Mouse (Mus musculus) heart, embryonic 14.5 days (tissue): ENCODE results near the gene Ric1. TPM values are rescaled to one million over a fixed set of nuclear protein-coding genes. Genes with fewer than 3 reads are reported as not detected.

Experiments used
- ATAC-seq: fragments of 200-750 bp; cut with Nextera tagmentation; 2 replicates; pipeline ENCODE4 v1.8.0; 2017; ENCODE audit warnings: low read depth, moderate TSS enrichment; ENCODE audit not compliant: insufficient number of reproducible peaks, insufficient read depth, low FRiP score
- H3K27ac ChIP-seq, 2 experiments: fragments of 200-500 bp in 1 of 2; fragments of 300-500 bp in 1 of 2; sonication (generic) in 1 of 2; replicated peaks in 1 of 2; 2 replicates each; pipeline ENCODE4 v1.5.1; 2012 to 2014; ENCODE audit warnings: low read depth in 2 of 2, low read length in 2 of 2, control low read depth in 1 of 2, mild to moderate bottlenecking in 1 of 2, mixed read lengths in 1 of 2; ENCODE audit not compliant: control insufficient read depth in 1 of 2, insufficient read depth in 1 of 2
- H3K27me3 ChIP-seq: fragments of 300-500 bp; sonication (generic); 2 replicates; pipeline ENCODE4 v1.6.1; 2014; ENCODE audit warnings: mild to moderate bottlenecking, low read length, control low read depth; ENCODE audit not compliant: control insufficient read depth, insufficient read depth
- H3K36me3 ChIP-seq: fragments of 300-500 bp; sonication (generic); 2 replicates; pipeline ENCODE4 v1.6.1; 2014; ENCODE audit warnings: mild to moderate bottlenecking, control low read depth, low read length, mixed read lengths; ENCODE audit not compliant: control insufficient read depth, insufficient read depth
- H3K4me1 ChIP-seq, 2 experiments: fragments of 200-500 bp in 1 of 2; fragments of 300-500 bp in 1 of 2; sonication (generic) in 1 of 2; 2 replicates each; pipeline ENCODE4 v1.6.1; 2012 to 2014; ENCODE audit warnings: low read length in 2 of 2, control low read depth in 1 of 2, mixed read lengths in 1 of 2; ENCODE audit not compliant: control insufficient read depth in 2 of 2, insufficient read depth in 2 of 2
- H3K4me2 ChIP-seq: fragments of 300-500 bp; sonication (generic); 2 replicates; pipeline ENCODE4 v1.6.1; 2014; ENCODE audit warnings: mild to moderate bottlenecking, low read length
- H3K4me3 ChIP-seq, 2 experiments: fragments of 200-500 bp in 1 of 2; fragments of 300-500 bp in 1 of 2; sonication (generic) in 1 of 2; 2 replicates each; pipeline ENCODE4 v1.5.1; 2012 to 2014; ENCODE audit warnings: low read length in 2 of 2, mild to moderate bottlenecking in 2 of 2, control low read depth in 1 of 2, low read depth in 1 of 2, moderate library complexity in 1 of 2; ENCODE audit not compliant: control insufficient read depth in 1 of 2, insufficient read depth in 1 of 2
- H3K9ac ChIP-seq: fragments of 300-500 bp; sonication (generic); 2 replicates; pipeline ENCODE4 v1.6.1; 2014; ENCODE audit warnings: mild to moderate bottlenecking, low read length
- H3K9me3 ChIP-seq: fragments of 300-500 bp; sonication (generic); 2 replicates; pipeline ENCODE4 v1.6.1; 2016; ENCODE audit warnings: low read length, control low read depth; ENCODE audit not compliant: control insufficient read depth
- WGBS: fragments of 180-500 bp; shearing (Covaris S2); extraction: QIAGEN DNeasy Blood & Tissue Kit; methylation state at CpG from one replicate; pipeline ENCODE4 v1.1.7; 2014; 5-methylcytosine and 5-hydroxymethylcytosine counted together
- polyA plus RNA-seq: library from polyadenylated mRNA; unstranded; fragments of >200 nt; fragmentation: Nextera tagmentation; extraction: Ambion mirVana; gene quantifications from 2 replicates; pipeline ENCODE4 v1.2.1, GENCODE M21; 2014

Ric1 gene
- polyA plus RNA-seq, 1 experiment from 2014 or later = 9.7 TPM

DNA sequence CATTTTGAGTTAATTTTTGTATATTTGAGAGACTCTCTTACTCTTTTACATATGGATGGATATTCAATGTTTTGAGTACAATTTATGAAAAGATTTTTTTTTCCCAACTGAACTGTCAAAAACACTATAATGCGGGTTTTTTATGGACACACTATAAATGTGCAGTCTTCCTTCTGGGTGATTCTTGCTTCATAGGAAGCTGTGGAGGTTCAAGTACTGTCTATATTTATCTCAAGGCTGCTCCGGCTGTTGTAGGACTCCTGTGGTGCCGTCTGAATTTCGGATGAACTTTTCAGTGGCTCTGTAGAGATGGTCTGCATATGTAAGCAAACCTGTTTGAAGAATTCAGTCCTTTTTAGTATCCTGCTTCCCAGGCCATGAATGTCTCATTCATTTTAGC is 86.1 kb downstream of the Ric1 start:
- no peak overlapping the region for H3K9ac ChIP-seq
- no peak for ATAC-seq
- no peaks in the 10 kb centered on the region for H3K9me3 ChIP-seq
- peaks cover 31% of the 10 kb centered on the region for H3K27me3 ChIP-seq
- no peak overlapping the region for H3K27ac ChIP-seq
- H3K4me2 ChIP-seq = no peak overlapping the region
- peaks cover 0 to 8% of the 10 kb centered on the region in 2 experiments for H3K4me1 ChIP-seq
- H3K36me3 ChIP-seq = peaks cover 43% of the 10 kb centered on the region
- WGBS = 65% methylated on average over 4 of the region's 4 CpGs
- no peak overlapping the region for H3K4me3 ChIP-seq

- Histone ChIP-seq H3K4me1 (peaks cover 0 to 8% of the 10 kb centered on the region in 2 experiments), H3K4me2 (peak overlapping the region; percentile 29), H3K4me3 (no peak overlapping the region), H3K9me3 (no peaks in the 10 kb centered on the region), H3K36me3 (peaks cover 26% of the 10 kb centered on the region), H3K9ac (no peak overlapping the region), H3K27ac (no peak overlapping the region), H3K27me3 (peaks cover 58% of the 10 kb centered on the region)
- WGBS = 16% methylated on average over 10 of the region's 10 CpGs
- peak; percentile 72 for ATAC-seq
Observed at GRCm38 (mm10) chr19:29610907-29611306, 88.8 kb downstream of the Ric1 start.

GRCm38 (mm10) chr19:29612102-29612501 is 90.0 kb downstream of the Ric1 start:
- WGBS = 84% methylated on average over 2 of the region's 2 CpGs
- no peak overlapping the region for H3K27ac ChIP-seq
- peaks cover 62% of the 10 kb centered on the region for H3K27me3 ChIP-seq
- peaks cover 18% of the 10 kb centered on the region for H3K36me3 ChIP-seq
- no peak overlapping the region for H3K4me3 ChIP-seq
- no peak overlapping the region for H3K4me2 ChIP-seq
- H3K9ac ChIP-seq = no peak overlapping the region
- no peak for ATAC-seq
- H3K4me1 ChIP-seq = peaks cover 0 to 8% of the 10 kb centered on the region in 2 experiments
- no peaks in the 10 kb centered on the region for H3K9me3 ChIP-seq

DNA sequence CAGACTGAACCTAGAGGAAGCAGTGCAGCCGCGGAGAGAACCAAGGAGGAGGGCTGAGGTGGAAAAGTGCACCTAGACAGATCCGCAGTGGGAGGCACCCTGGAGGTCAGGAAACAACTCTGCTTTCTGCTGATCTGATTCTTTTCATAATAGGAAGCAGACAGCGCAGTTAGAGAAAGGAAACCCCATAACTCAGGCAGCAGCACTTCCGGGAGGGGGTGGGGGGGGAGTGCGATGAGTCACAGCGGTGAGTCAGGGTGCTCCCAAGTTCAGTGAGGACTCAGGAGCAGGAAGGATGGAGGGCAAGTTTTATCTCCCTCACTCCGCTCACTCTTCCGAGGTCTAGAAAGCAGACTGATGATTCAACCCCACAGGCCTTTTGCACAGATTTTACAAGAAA is 119.0 kb downstream of the Ric1 start:
- H3K36me3 ChIP-seq = peaks cover 4% of the 10 kb centered on the region
- no peak overlapping the region for H3K4me3 ChIP-seq
- no peak overlapping the region for H3K9ac ChIP-seq

DNA sequence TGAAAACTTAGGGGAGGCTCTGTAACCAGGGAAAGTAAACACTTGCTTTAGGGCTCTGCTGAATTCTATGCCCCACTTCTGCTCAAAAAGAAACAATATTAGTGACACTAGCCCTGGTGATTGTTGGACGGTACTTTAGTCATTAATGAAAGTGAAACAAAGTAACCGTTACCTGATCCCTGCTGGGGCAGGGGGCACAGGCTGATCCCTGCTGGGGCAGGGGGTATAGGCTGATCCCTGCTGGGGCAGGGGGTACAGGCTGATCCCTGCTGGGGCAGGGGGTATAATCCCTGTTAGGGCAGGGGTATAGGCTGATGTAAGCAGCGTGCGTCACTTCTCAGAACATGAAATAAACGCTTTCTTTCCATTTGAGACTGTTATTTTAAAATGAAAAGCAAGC is 119.4 kb downstream of the Ric1 start:
- Histone ChIP-seq H3K36me3 (peaks cover 1% of the 10 kb centered on the region), H3K4me1 (no peaks in the 10 kb centered on the region; a peak in 1 of 4 replicates), H3K27me3 (no peaks in the 10 kb centered on the region), H3K27ac (0 out of 4 replicates have a peak overlapping the region, but pooled peaks of 1 of the 2 experiments have one; percentile 3), H3K4me3 (no peak overlapping the region), H3K4me2 (peak overlapping the region; percentile 37), H3K9me3 (no peaks in the 10 kb centered on the region), H3K9ac (no peak overlapping the region)
- WGBS = 76% methylated on average over 5 of the region's 5 CpGs
- ATAC-seq = no peak

More for the DNA sequence above, 119.0 kb downstream of the Ric1 start:
- Histone ChIP-seq H3K9me3 (no peaks in the 10 kb centered on the region), H3K27ac (0 out of 4 replicates have a peak overlapping the region, but pooled peaks of 1 of the 2 experiments have one; percentile 12), H3K27me3 (no peaks in the 10 kb centered on the region), H3K4me2 (peak overlapping the region; percentile 37), H3K4me1 (no peaks in the 10 kb centered on the region; a peak in 1 of 4 replicates)
- WGBS = 28% methylated on average over 9 of the region's 9 CpGs
- no peak for ATAC-seq

DNA sequence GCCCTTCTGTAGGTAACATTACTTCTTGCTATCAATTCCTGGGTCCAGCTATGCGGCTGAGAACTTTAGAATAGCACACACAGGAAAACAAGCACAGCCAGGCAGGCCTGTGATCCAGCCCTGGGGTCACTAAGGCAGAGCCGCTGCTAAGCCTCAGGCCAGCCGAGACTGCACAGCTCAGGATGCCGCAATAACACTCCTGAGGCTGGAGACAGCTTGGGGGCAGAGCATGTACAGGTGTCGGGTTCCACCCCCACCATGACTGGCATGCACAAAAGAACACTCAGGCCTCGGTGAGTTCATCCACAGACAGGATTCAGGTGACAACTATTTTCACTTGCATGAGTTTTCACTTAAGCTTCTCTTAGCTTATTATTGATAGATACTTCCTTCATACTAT is 120.1 kb downstream of the Ric1 start:
- no peaks in the 10 kb centered on the region for H3K9me3 ChIP-seq
- 58% methylated on average over 6 of the region's 6 CpGs for WGBS

GRCm38 (mm10) chr19:29643194-29643922 is 121.3 kb downstream of the Ric1 start:
- H3K9ac ChIP-seq = no peak overlapping the region
- H3K4me1 ChIP-seq = no peaks in the 10 kb centered on the region; a peak in 1 of 4 replicates
- no peak for ATAC-seq
- no peaks in the 10 kb centered on the region for H3K9me3 ChIP-seq
- WGBS = 90% methylated on average over 11 of the region's 11 CpGs
- H3K36me3 ChIP-seq = no peaks in the 10 kb centered on the region; the same call in 1 of the 2 replicates
- H3K4me3 ChIP-seq = no peak overlapping the region
- no peaks in the 10 kb centered on the region for H3K27me3 ChIP-seq
- no peak overlapping the region for H3K27ac ChIP-seq
- H3K4me2 ChIP-seq = no peak overlapping the region

More for the DNA sequence above, 120.1 kb downstream of the Ric1 start:
- H3K27me3 ChIP-seq = no peaks in the 10 kb centered on the region
- H3K4me1 ChIP-seq = no peaks in the 10 kb centered on the region; a peak in 1 of 4 replicates
- H3K4me3 ChIP-seq = no peak overlapping the region
- no peak overlapping the region for H3K27ac ChIP-seq
- no peaks in the 10 kb centered on the region; the same call in 1 of the 2 replicates for H3K36me3 ChIP-seq
- no peak overlapping the region for H3K4me2 ChIP-seq
- no peak for ATAC-seq
- no peak overlapping the region for H3K9ac ChIP-seq
